Mouse (Mus musculus) kidney, adult 2 months (tissue): ENCODE measurements around the gene Ivd.

ENCODE experiments used
- CTCF ChIP-seq: fragments of 200-500 bp; conservative IDR thresholded peaks from 2 replicates; pipeline ENCODE4 v1.5.1; 2011; ENCODE audit warnings: low read depth, mild to moderate bottlenecking, control low read depth, low read length, moderate library complexity, mixed read lengths; ENCODE audit not compliant: insufficient read depth, insufficient read length
- POLR2A ChIP-seq: fragments of 200-500 bp; IDR thresholded peaks from one replicate; pipeline ENCODE4 v1.6.1; 2011; ENCODE audit warnings: low read depth, low read length, control low read depth

GRCm38 (mm10) chr2:118912706-118913105 lies 51.0 kb downstream of the Ivd start:
- TF ChIP-seq POLR2A (no peak), CTCF (no peak)
